Mouse (Mus musculus): ENCODE measurements around the gene Nudt3. TPM values are rescaled to one million over a fixed set of nuclear protein-coding genes. Genes with fewer than 3 reads are reported as not detected.

Nudt3 gene
- total and polyA plus RNA-seq, 3 experiments: 79.8 to 245 (median 140) TPM

DNA sequence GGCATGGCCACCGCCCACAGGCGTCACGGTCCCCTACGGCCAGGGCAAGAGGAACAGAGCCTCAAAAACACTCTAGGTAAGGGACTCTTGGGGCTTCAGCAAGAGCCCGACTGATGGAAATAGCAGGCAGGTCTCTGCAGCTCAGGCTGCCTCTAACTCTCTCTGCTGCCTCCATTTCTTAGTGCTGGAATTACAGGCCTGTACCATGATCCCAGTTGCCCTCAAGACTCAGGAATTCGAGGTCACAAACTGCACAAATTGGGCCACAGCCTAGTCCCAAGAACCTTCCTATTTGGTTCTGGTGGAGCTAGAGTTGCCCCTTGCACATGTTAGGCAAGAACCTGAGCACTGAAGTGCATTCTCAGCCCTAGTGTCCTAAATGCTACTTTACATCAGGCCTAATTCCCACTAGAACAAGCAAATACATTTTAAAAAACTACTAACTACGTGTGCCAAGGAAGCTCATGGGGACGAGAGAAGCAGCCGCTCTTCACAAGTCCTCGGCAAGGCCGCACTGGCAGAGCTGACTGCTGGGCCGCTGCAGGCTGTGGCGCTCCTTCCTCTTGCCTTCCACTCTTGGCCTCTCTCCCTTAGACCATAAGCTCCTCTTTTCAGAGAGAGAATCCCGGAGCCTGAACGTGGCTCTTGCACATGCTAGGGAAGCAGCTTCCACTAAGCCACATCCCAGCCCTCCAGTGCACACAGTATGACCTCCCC, 27.5 kb downstream of the Nudt3 start:
- no peak overlapping the region for H3K4me3 ChIP-seq (ENCODE audit: low read depth, low read length)
- H3K36me3 ChIP-seq (replicated peaks): peaks cover 79% of the 10 kb centered on the region
- no peaks in the 10 kb centered on the region for H3K27me3 ChIP-seq (ENCODE audit: insufficient read depth, low read length)
- H3K9me3 ChIP-seq (replicated peaks): no peaks in the 10 kb centered on the region
- no peak for ATAC-seq (ENCODE audit: extremely low read depth, insufficient number of reproducible peaks, low FRiP score, poor library complexity, severe bottlenecking)
- DNase-seq (ENCODE audit: low spot score): no peak
- peaks cover 30% of the 10 kb centered on the region for H3K4me1 ChIP-seq (ENCODE audit: insufficient read depth, low read depth, low read length)
- TF ChIP-seq CTCF (IDR thresholded peaks at IDR 0.05; ENCODE audit: low read depth, low read length): no peak
- no peak for TF ChIP-seq GATA2 (IDR thresholded peaks at IDR 0.05; ENCODE audit: borderline replicate concordance, low read depth, low read length)
- TF ChIP-seq GATA1 (IDR thresholded peaks at IDR 0.05; ENCODE audit: borderline replicate concordance, low read length): no peak
- no peak for TF ChIP-seq POLR2AphosphoS5 (IDR thresholded peaks at IDR 0.05; ENCODE audit: insufficient replicate concordance, low read depth, low read length)
- TF ChIP-seq TAL1 (conservative IDR thresholded peaks at IDR 0.05; ENCODE audit: low read depth, low read length): no peak

DNA sequence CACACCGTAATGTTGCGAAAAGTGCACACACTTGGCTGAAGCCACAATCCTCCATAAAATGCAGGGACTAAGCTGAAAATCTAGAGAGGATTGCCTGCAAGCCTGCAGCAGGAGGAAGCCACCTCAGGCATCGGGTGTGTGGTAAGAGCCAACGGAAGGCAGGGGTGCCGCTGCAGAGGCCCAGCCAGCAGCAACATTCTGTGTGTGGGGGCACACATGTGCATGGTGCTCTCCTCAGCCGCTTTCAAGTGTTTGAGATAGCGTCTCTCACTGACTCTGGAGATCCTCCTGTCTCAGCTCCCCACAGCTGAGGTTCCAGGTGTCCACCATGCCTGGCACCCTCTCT, 30.8 kb downstream of the Nudt3 start:
- ATAC-seq (ENCODE audit: extremely low read depth, insufficient number of reproducible peaks, low FRiP score, poor library complexity, severe bottlenecking) (no peak), DNase-seq (ENCODE audit: low spot score) (no peak)
- Histone ChIP-seq H3K27me3 (ENCODE audit: insufficient read depth, low read length) (no peaks in the 10 kb centered on the region), H3K4me1 (ENCODE audit: insufficient read depth, low read depth, low read length) (peaks cover 50% of the 10 kb centered on the region), H3K4me3 (ENCODE audit: low read depth, low read length) (no peak overlapping the region), H3K9me3 (replicated peaks) (no peaks in the 10 kb centered on the region), H3K36me3 (replicated peaks) (peaks cover 93% of the 10 kb centered on the region)
- TF ChIP-seq TAL1 (conservative IDR thresholded peaks at IDR 0.05; ENCODE audit: low read depth, low read length) (no peak), CTCF (IDR thresholded peaks at IDR 0.05; ENCODE audit: low read depth, low read length) (no peak), GATA2 (IDR thresholded peaks at IDR 0.05; ENCODE audit: borderline replicate concordance, low read depth, low read length) (no peak), GATA1 (IDR thresholded peaks at IDR 0.05; ENCODE audit: borderline replicate concordance, low read length) (no peak), POLR2AphosphoS5 (IDR thresholded peaks at IDR 0.05; ENCODE audit: insufficient replicate concordance, low read depth, low read length) (no peak)

DNA sequence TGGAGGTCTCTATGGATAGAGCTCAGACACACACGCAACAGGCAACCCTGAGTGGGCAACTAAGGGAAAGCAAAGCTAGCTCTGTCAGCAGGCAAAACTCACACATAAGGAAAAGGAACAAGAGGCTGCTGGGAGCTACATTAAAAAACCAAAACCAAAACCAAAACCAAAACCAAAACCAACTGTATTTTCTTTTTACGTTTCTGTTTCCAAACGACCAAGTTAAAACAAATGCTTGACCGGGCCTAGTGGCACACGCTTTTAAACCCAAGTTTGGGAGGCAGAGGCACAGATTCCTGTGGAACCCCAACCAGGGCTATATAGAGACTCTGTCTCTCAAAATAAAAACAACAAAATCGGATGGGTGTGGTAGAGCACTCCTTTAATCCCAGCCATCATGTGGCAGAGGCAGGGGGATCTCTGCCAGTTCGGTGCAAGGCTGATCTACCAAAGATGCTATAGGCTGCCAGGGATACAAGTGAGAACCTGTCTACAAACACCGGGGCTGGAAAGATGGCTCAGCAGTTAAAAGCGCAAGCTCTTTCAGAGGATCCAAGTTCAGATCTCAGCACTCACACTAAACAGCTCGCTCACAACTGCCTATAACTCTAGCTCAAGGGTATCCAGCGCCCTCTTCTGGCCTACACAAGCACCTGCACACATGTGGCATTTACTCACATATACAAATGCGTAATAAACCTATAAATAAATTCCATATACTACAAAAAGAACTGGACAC, 31.3 kb downstream of the Nudt3 start:
- DNase-seq (ENCODE audit: low spot score) (no peak), ATAC-seq (ENCODE audit: extremely low read depth, insufficient number of reproducible peaks, low FRiP score, poor library complexity, severe bottlenecking) (no peak)
- H3K9me3 ChIP-seq (replicated peaks): no peaks in the 10 kb centered on the region
- peaks cover 95% of the 10 kb centered on the region for H3K36me3 ChIP-seq (replicated peaks)
- no peak for TF ChIP-seq TAL1 (conservative IDR thresholded peaks at IDR 0.05; ENCODE audit: low read depth, low read length)
- TF ChIP-seq CTCF (IDR thresholded peaks at IDR 0.05; ENCODE audit: low read depth, low read length): no peak; the same call in 1 of the 2 replicates
- no peak for TF ChIP-seq POLR2AphosphoS5 (IDR thresholded peaks at IDR 0.05; ENCODE audit: insufficient replicate concordance, low read depth, low read length)
- TF ChIP-seq GATA1 (IDR thresholded peaks at IDR 0.05; ENCODE audit: borderline replicate concordance, low read length): no peak
- no peak for TF ChIP-seq GATA2 (IDR thresholded peaks at IDR 0.05; ENCODE audit: borderline replicate concordance, low read depth, low read length)
- H3K27me3 ChIP-seq (ENCODE audit: insufficient read depth, low read length): no peaks in the 10 kb centered on the region
- H3K4me1 ChIP-seq (ENCODE audit: insufficient read depth, low read depth, low read length): peaks cover 55% of the 10 kb centered on the region
- H3K4me3 ChIP-seq (ENCODE audit: low read depth, low read length): no peak overlapping the region

DNA sequence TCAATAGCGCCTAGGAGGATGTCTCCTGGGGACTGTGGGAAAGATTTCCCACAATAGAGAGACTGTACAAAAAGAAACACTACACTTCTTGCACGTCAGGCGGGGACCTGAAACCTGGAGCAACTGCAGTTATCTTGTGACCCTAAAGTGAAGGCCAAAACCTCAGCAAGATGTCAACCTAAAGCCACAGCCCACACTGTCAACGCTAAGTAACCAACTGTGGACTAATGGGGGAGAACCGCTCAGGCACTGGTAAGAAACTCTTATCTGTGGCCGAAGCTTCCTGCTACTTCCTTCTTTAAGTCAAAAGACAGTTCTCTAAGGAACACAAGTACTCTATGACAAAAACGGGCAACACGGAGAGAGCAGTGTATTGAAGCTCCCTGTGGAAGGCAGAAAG, 35.1 kb downstream of the Nudt3 start:
- Histone ChIP-seq H3K9me3 (replicated peaks) (no peaks in the 10 kb centered on the region), H3K36me3 (replicated peaks) (peaks cover 91% of the 10 kb centered on the region), H3K4me1 (ENCODE audit: insufficient read depth, low read depth, low read length) (peaks cover 74% of the 10 kb centered on the region), H3K4me3 (ENCODE audit: low read depth, low read length) (no peak overlapping the region; the same call in 1 of the 2 replicates), H3K27me3 (ENCODE audit: insufficient read depth, low read length) (no peaks in the 10 kb centered on the region)
- 0 out of 2 replicates have a peak, but pooled peaks have one; percentile 11 for ATAC-seq (ENCODE audit: extremely low read depth, insufficient number of reproducible peaks, low FRiP score, poor library complexity, severe bottlenecking)
- no peak for DNase-seq (ENCODE audit: low spot score)
- TF ChIP-seq TAL1 (conservative IDR thresholded peaks at IDR 0.05; ENCODE audit: low read depth, low read length) (no peak), GATA2 (IDR thresholded peaks at IDR 0.05; ENCODE audit: borderline replicate concordance, low read depth, low read length) (no peak), POLR2AphosphoS5 (IDR thresholded peaks at IDR 0.05; ENCODE audit: insufficient replicate concordance, low read depth, low read length) (no peak), CTCF (IDR thresholded peaks at IDR 0.05; ENCODE audit: low read depth, low read length) (no peak), GATA1 (IDR thresholded peaks at IDR 0.05; ENCODE audit: borderline replicate concordance, low read length) (no peak)

DNA sequence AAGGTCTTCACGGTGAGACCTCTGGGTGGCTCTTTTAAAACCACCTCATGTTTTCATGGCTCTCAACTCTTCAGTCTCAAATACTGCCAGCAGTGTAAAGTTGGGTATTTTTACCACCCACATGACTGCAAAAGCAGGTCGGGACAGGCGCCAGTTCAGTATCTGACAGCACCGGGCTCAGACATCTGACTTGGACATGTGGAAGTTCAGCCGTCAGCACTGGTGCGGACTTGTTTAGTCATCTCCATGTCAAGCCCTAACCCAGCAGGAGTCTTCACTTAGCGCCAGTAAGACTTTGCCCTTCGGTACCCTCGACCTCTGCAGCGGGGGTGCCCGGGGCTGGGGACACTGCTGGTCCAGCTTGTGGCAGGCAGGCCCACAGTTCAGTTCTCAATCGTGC, 36.0 kb downstream of the Nudt3 start:
- TF ChIP-seq POLR2AphosphoS5 (IDR thresholded peaks at IDR 0.05; ENCODE audit: insufficient replicate concordance, low read depth, low read length) (no peak), GATA1 (IDR thresholded peaks at IDR 0.05; ENCODE audit: borderline replicate concordance, low read length) (no peak), GATA2 (IDR thresholded peaks at IDR 0.05; ENCODE audit: borderline replicate concordance, low read depth, low read length) (no peak), CTCF (IDR thresholded peaks at IDR 0.05; ENCODE audit: low read depth, low read length) (no peak), TAL1 (conservative IDR thresholded peaks at IDR 0.05; ENCODE audit: low read depth, low read length) (no peak)
- Histone ChIP-seq H3K36me3 (replicated peaks) (peaks cover 92% of the 10 kb centered on the region), H3K4me3 (ENCODE audit: low read depth, low read length) (no peak overlapping the region), H3K4me1 (ENCODE audit: insufficient read depth, low read depth, low read length) (peaks cover 79% of the 10 kb centered on the region), H3K9me3 (replicated peaks) (no peaks in the 10 kb centered on the region), H3K27me3 (ENCODE audit: insufficient read depth, low read length) (no peaks in the 10 kb centered on the region)
- DNase-seq (ENCODE audit: low spot score): no peak
- ATAC-seq (ENCODE audit: extremely low read depth, insufficient number of reproducible peaks, low FRiP score, poor library complexity, severe bottlenecking): no peak

DNA sequence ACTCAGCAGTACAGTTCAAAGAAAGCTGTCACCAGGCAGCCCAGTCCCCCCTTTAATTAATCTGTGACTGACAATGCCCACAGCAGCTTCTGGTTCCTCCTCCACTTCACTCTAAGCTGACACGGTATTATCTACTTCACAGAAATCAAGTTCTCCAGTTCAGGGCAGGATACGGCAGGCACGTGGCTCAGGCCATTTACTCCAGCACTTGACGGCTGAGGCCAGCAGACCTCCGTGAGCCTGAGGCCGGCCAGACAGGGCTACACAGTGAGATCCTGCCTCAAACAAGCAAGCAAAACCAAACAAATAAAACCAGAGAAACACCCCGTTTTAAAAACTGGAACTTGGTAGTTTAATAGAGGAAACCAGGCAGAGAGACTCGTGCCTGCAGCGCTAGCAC, 36.6 kb downstream of the Nudt3 start:
- no peaks in the 10 kb centered on the region for H3K9me3 ChIP-seq (replicated peaks)
- no peaks in the 10 kb centered on the region for H3K27me3 ChIP-seq (ENCODE audit: insufficient read depth, low read length)
- H3K4me3 ChIP-seq (ENCODE audit: low read depth, low read length): no peak overlapping the region
- peaks cover 82% of the 10 kb centered on the region for H3K4me1 ChIP-seq (ENCODE audit: insufficient read depth, low read depth, low read length)
- no peak for TF ChIP-seq CTCF (IDR thresholded peaks at IDR 0.05; ENCODE audit: low read depth, low read length)
- no peak for TF ChIP-seq POLR2AphosphoS5 (IDR thresholded peaks at IDR 0.05; ENCODE audit: insufficient replicate concordance, low read depth, low read length)
- TF ChIP-seq GATA2 (IDR thresholded peaks at IDR 0.05; ENCODE audit: borderline replicate concordance, low read depth, low read length): no peak
- no peak for TF ChIP-seq TAL1 (conservative IDR thresholded peaks at IDR 0.05; ENCODE audit: low read depth, low read length)
- TF ChIP-seq GATA1 (IDR thresholded peaks at IDR 0.05; ENCODE audit: borderline replicate concordance, low read length): no peak
- DNase-seq (ENCODE audit: low spot score) (no peak), ATAC-seq (ENCODE audit: extremely low read depth, insufficient number of reproducible peaks, low FRiP score, poor library complexity, severe bottlenecking) (no peak)
- H3K36me3 ChIP-seq (replicated peaks): peaks cover 93% of the 10 kb centered on the region

Data from G1E (cell line).